Mouse (Mus musculus): ENCODE measurements around the gene Ap1m2. TPM values are rescaled to one million over a fixed set of nuclear protein-coding genes. Genes with fewer than 3 reads are reported as not detected.

Ap1m2 gene
- total and polyA plus RNA-seq, 3 experiments = 0.73 to 1.0 TPM; not detected in 1

GRCm38 (mm10) chr9:21346627-21347365 is 34.7 kb upstream of the Ap1m2 start:
- peak in 1 of 2 experiments; percentile 2; a peak in 1 of 4 replicates for TF ChIP-seq POLR2A (IDR thresholded peaks at IDR 0.05; ENCODE audit: control insufficient read depth in 1 of 2, insufficient read depth in 1 of 2, low read depth in 1 of 2, low read length in 2 of 2, poor library complexity in 1 of 2)
- TF ChIP-seq TBP (IDR thresholded peaks at IDR 0.05; ENCODE audit: low read depth, low read length) = no peak
- Histone ChIP-seq H3K4me3 (ENCODE audit: control insufficient read depth in 1 of 2, insufficient read depth in 1 of 2, low read depth in 2 of 2, low read length in 2 of 2) (no peak overlapping the region), H3K9ac (ENCODE audit: control insufficient read depth, low read depth, low read length, poor library complexity, severe bottlenecking) (no peak overlapping the region), H3K79me2 (ENCODE audit: control insufficient read depth, insufficient read depth, low read length, poor library complexity) (peaks cover 5% of the 10 kb centered on the region; the same call in 1 of the 2 replicates), H3K9me3 (replicated peaks; ENCODE audit: insufficient read depth, low read length) (no peaks in the 10 kb centered on the region), H3K27me3 (ENCODE audit: control insufficient read depth in 1 of 2, insufficient read depth in 2 of 2, low read length in 2 of 2) (no peaks in the 10 kb centered on the region), H3K27ac (ENCODE audit: control insufficient read depth, low read depth, low read length) (no peak overlapping the region), H3K36me3 (ENCODE audit: control insufficient read depth in 1 of 2, insufficient read depth in 2 of 2, low read length in 2 of 2) (peaks cover 0 to 10% of the 10 kb centered on the region in 2 experiments), H3K4me1 (ENCODE audit: control insufficient read depth in 1 of 2, insufficient read depth in 2 of 2, low read length in 2 of 2) (peaks cover 6 to 10% of the 10 kb centered on the region in 2 experiments)
- DNase-seq (ENCODE audit: low read depth, low spot score) = no peak

- H3K36me3 ChIP-seq (ENCODE audit: control insufficient read depth in 1 of 2, insufficient read depth in 2 of 2, low read length in 2 of 2) = no peaks in the 10 kb centered on the region; a peak in 1 of 4 replicates
Measured at GRCm38 (mm10) chr9:21340411-21340810, 28.3 kb upstream of the Ap1m2 start.

GRCm38 (mm10) chr9:21337652-21338051 is 25.5 kb upstream of the Ap1m2 start:
- no peak overlapping the region for H3K4me3 ChIP-seq (ENCODE audit: control insufficient read depth in 1 of 2, insufficient read depth in 1 of 2, low read depth in 2 of 2, low read length in 2 of 2)
- DNase-seq (ENCODE audit: low read depth, low spot score) = no peak
- no peak overlapping the region for H3K27ac ChIP-seq (ENCODE audit: control insufficient read depth, low read depth, low read length)
- no peaks in the 10 kb centered on the region for H3K79me2 ChIP-seq (ENCODE audit: control insufficient read depth, insufficient read depth, low read length, poor library complexity)
- TF ChIP-seq ELF1 (IDR thresholded peaks at IDR 0.05; ENCODE audit: low read depth, low read length) (0 out of 2 replicates have a peak, but pooled peaks have one; percentile 8), RCOR1 (IDR thresholded peaks at IDR 0.05; ENCODE audit: low read depth, low read length) (no peak)
- H3K27me3 ChIP-seq (ENCODE audit: control insufficient read depth in 1 of 2, insufficient read depth in 2 of 2, low read length in 2 of 2) = no peaks in the 10 kb centered on the region
- H3K4me1 ChIP-seq (ENCODE audit: control insufficient read depth in 1 of 2, insufficient read depth in 2 of 2, low read length in 2 of 2) = no peaks in the 10 kb centered on the region
- no peaks in the 10 kb centered on the region for H3K9me3 ChIP-seq (replicated peaks; ENCODE audit: insufficient read depth, low read length)
- no peak overlapping the region for H3K9ac ChIP-seq (ENCODE audit: control insufficient read depth, low read depth, low read length, poor library complexity, severe bottlenecking)
- H3K36me3 ChIP-seq (ENCODE audit: control insufficient read depth in 1 of 2, insufficient read depth in 2 of 2, low read length in 2 of 2) = no peaks in the 10 kb centered on the region

More at GRCm38 (mm10) chr9:21340411-21340810, 28.3 kb upstream of the Ap1m2 start:
- no peaks in the 10 kb centered on the region for H3K27me3 ChIP-seq (ENCODE audit: control insufficient read depth in 1 of 2, insufficient read depth in 2 of 2, low read length in 2 of 2)
- TF ChIP-seq MYC (IDR thresholded peaks at IDR 0.05; ENCODE audit: low read depth, low read length) = no peak
- TF ChIP-seq TCF12 (IDR thresholded peaks at IDR 0.05; ENCODE audit: low read depth, low read length) = no peak
- no peak for TF ChIP-seq RCOR1 (IDR thresholded peaks at IDR 0.05; ENCODE audit: low read depth, low read length)
- TF ChIP-seq ETS1 (IDR thresholded peaks at IDR 0.05; ENCODE audit: low read depth, low read length) = no peak
- no peak for TF ChIP-seq MEF2A (IDR thresholded peaks at IDR 0.05; ENCODE audit: extremely low read depth, insufficient replicate concordance, low read depth, low read length, poor library complexity, severe bottlenecking)
- no peak for TF ChIP-seq ZMIZ1 (IDR thresholded peaks at IDR 0.05; ENCODE audit: low read depth, low read length)
- no peak overlapping the region for H3K4me3 ChIP-seq (ENCODE audit: control insufficient read depth in 1 of 2, insufficient read depth in 1 of 2, low read depth in 2 of 2, low read length in 2 of 2)
- no peaks in the 10 kb centered on the region for H3K9me3 ChIP-seq (replicated peaks; ENCODE audit: insufficient read depth, low read length)
- H3K9ac ChIP-seq (ENCODE audit: control insufficient read depth, low read depth, low read length, poor library complexity, severe bottlenecking) = no peak overlapping the region
- no peak overlapping the region for H3K27ac ChIP-seq (ENCODE audit: control insufficient read depth, low read depth, low read length)
- H3K79me2 ChIP-seq (ENCODE audit: control insufficient read depth, insufficient read depth, low read length, poor library complexity) = no peaks in the 10 kb centered on the region
- no peak for DNase-seq (ENCODE audit: low read depth, low spot score)
- H3K4me1 ChIP-seq (ENCODE audit: control insufficient read depth in 1 of 2, insufficient read depth in 2 of 2, low read length in 2 of 2) = no peaks in the 10 kb centered on the region
